Mouse (Mus musculus) embryo, embryonic 11 days (tissue): ENCODE measurements around the gene Fam227a.

Experiments used
- DNase-seq: peaks from one replicate; pipeline ENCODE4 v3.0.0-alpha.2; 2015

Fam227a gene

GRCm38 (mm10) chr15:79615501-79615900 is 43.3 kb downstream of the Fam227a start:
- DNase-seq: no peak

- DNase-seq: no peak
Observed at GRCm38 (mm10) chr15:79609226-79609625, 49.5 kb downstream of the Fam227a start.

- no peak for DNase-seq
Observed at GRCm38 (mm10) chr15:79608214-79608613, 50.5 kb downstream of the Fam227a start.

- DNase-seq: peak; percentile 30
Observed at GRCm38 (mm10) chr15:79607757-79608156, 51.0 kb downstream of the Fam227a start.

GRCm38 (mm10) chr15:79606161-79606560 is 52.6 kb downstream of the Fam227a start:
- no peak for DNase-seq

GRCm38 (mm10) chr15:79604990-79605665 is 53.6 kb downstream of the Fam227a start, which contains the start of gene Dmc1:
TSS of gene Dmc1 (minus strand) at chr15:79605109.
- peak; percentile 66 for DNase-seq

- DNase-seq: no peak
Observed at GRCm38 (mm10) chr15:79600176-79600575, 58.6 kb downstream of the Fam227a start.

- DNase-seq: no peak
Observed at GRCm38 (mm10) chr15:79598715-79599114, 60.0 kb downstream of the Fam227a start.

GRCm38 (mm10) chr15:79581581-79581980 is 77.2 kb downstream of the Fam227a start:
- DNase-seq: no peak

- no peak for DNase-seq
Observed at GRCm38 (mm10) chr15:79577671-79578426, 80.9 kb downstream of the Fam227a start.

GRCm38 (mm10) chr15:79576947-79577346 is 81.8 kb downstream of the Fam227a start:
- DNase-seq: no peak

GRCm38 (mm10) chr15:79575543-79576222 is 83.1 kb downstream of the Fam227a start:
- DNase-seq: no peak

- DNase-seq: no peak
Observed at GRCm38 (mm10) chr15:79562417-79562816, 96.3 kb downstream of the Fam227a start.

- DNase-seq: no peak
Observed at GRCm38 (mm10) chr15:79559649-79560048, 99.1 kb downstream of the Fam227a start.
